Mouse (Mus musculus) limb, embryonic 10.5 days (tissue): ENCODE data around the gene Pde4d. TPM values are rescaled to one million over a fixed set of nuclear protein-coding genes. Genes with fewer than 3 reads are reported as not detected.

Experiments
- DNase-seq: peaks from one replicate; pipeline ENCODE4 v3.0.0-alpha.2; 2017; ENCODE audit warnings: low spot score
- H3K27ac ChIP-seq: fragments of 300-500 bp; sonication (generic); 2 replicates; pipeline ENCODE4 v1.5.1; 2016; ENCODE audit warnings: mild to moderate bottlenecking
- H3K27me3 ChIP-seq: fragments of 300-500 bp; sonication (generic); 2 replicates; pipeline ENCODE4 v1.6.1; 2016; ENCODE audit warnings: low read depth, mild to moderate bottlenecking; ENCODE audit not compliant: poor library complexity, severe bottlenecking
- H3K36me3 ChIP-seq: fragments of 300-500 bp; sonication (generic); 2 replicates; pipeline ENCODE4 v1.6.1; 2016; ENCODE audit warnings: mild to moderate bottlenecking, moderate library complexity
- H3K4me1 ChIP-seq: fragments of 300-500 bp; sonication (generic); 2 replicates; pipeline ENCODE4 v1.6.1; 2016
- H3K4me3 ChIP-seq: fragments of 300-500 bp; sonication (generic); 2 replicates; pipeline ENCODE4 v1.5.1; 2016; ENCODE audit warnings: mild to moderate bottlenecking, moderate library complexity
- H3K9me3 ChIP-seq: fragments of 300-500 bp; sonication (generic); replicated peaks from 2 replicates; pipeline ENCODE4 v1.6.1; 2016; ENCODE audit warnings: mild to moderate bottlenecking
- WGBS: fragments of 180-500 bp; shearing (Covaris S2); methylation state at CpG from one replicate; pipeline ENCODE4 v1.1.7; 2016; 5-methylcytosine and 5-hydroxymethylcytosine counted together
- polyA plus RNA-seq: library from polyadenylated mRNA; unstranded; fragments of >200 nt; fragmentation: Nextera tagmentation; extraction: Ambion mirVana; gene quantifications from 2 replicates; pipeline ENCODE4 v1.2.1, GENCODE M21; 2016

The Pde4d gene
- polyA plus RNA-seq, 1 experiment from 2014 or later = 24.3 TPM

DNA sequence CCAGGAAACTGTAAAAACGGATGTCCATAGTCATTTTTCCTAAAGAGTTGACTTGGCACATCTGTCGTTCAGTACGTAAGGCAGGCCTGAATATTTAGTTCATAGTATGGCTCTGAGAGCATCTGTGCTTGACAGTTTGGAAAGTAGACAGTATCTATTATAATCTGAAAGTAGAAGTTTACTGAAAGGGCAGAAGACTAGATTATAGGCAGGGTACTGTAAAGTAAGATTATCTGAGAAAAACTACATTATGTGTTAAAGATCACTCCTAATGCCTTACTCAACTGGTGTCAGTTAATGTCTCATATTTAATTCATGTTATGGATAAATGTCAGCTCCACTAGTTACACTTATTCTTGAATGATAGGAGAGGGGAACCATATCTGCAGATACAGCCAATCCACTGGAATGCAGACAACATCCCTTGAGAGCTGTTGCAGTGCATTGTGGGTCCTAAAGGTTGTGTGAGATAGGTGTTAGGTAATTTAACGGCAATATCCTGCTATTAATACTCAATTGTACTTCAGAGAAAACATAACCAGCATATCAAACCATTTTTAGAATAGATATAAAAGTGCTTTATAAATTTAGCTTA, 1232.0 kb downstream of the Pde4d start:
- 87% methylated on average over 4 of the region's 4 CpGs for WGBS
- H3K4me3 ChIP-seq = no peak overlapping the region
- H3K9me3 ChIP-seq = no peaks in the 10 kb centered on the region
- DNase-seq = no peak
- no peaks in the 10 kb centered on the region for H3K27me3 ChIP-seq
- H3K4me1 ChIP-seq = peaks cover 26% of the 10 kb centered on the region
- H3K36me3 ChIP-seq = no peaks in the 10 kb centered on the region
- no peak overlapping the region for H3K27ac ChIP-seq

- H3K4me3 ChIP-seq = no peak overlapping the region
- peaks cover 36% of the 10 kb centered on the region for H3K4me1 ChIP-seq
- WGBS = 67% methylated on average over 10 of the region's 10 CpGs
- no peak overlapping the region for H3K27ac ChIP-seq
- no peaks in the 10 kb centered on the region for H3K27me3 ChIP-seq
- DNase-seq = no peak
- H3K36me3 ChIP-seq = no peaks in the 10 kb centered on the region
- H3K9me3 ChIP-seq = no peaks in the 10 kb centered on the region
Observed at GRCm38 (mm10) chr13:109683001-109683400, 1233.3 kb downstream of the Pde4d start.

GRCm38 (mm10) chr13:109684985-109685295, 1235.2 kb downstream of the Pde4d start:
- no peaks in the 10 kb centered on the region for H3K36me3 ChIP-seq
- H3K4me1 ChIP-seq = peaks cover 36% of the 10 kb centered on the region
- WGBS = 12% methylated on average over 3 of the region's 3 CpGs
- H3K27me3 ChIP-seq = no peaks in the 10 kb centered on the region
- peak overlapping the region; percentile 89 for H3K27ac ChIP-seq
- H3K4me3 ChIP-seq = peak overlapping the region; percentile 62
- H3K9me3 ChIP-seq = no peaks in the 10 kb centered on the region
- DNase-seq = no peak

DNA sequence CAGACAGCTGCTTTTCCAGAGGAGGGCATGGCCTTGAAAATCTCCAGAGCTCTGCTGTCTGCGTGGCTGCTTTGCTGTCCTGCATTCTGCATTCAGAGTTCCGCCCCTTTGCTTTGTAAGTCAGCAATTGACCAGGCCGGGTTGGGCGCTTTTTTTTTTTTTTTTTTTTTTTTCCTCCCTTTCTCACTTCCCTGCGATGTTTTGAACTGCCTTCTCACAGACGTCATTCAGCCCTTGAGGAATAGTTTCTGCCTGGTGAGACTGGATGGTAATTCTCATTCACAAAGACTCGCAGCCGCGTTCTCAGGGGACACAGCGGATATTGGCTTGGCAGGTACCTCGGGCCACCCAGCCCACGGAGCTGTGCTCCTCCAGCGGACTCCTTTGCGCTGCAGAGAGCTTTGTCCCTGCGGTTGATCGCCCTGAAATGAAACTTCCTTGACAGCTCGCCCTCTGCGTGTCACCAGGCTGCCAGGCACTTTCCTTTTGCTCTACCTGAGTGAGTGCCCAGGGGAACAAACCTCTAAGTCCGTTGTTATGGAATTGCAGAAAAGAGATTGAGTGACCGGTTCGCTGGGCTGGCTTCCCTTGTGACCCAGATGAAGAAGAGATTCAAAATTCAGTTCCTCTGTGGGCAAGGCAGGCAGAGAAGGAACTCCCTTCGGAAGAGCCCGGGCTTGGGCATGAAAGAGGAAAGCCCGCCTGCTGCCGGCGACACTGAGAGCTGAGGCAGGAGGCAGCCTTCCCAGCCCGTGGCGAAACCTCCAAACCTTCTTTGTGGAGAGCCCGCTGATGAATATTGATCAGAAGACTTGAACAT, 1235.8 kb downstream of the Pde4d start:
- WGBS = under 1% methylated on average over 28 of the region's 29 CpGs
- Histone ChIP-seq H3K27ac (peak overlapping the region; percentile 89), H3K4me1 (peaks cover 36% of the 10 kb centered on the region), H3K4me3 (peak overlapping the region; percentile 62), H3K9me3 (no peaks in the 10 kb centered on the region), H3K36me3 (no peaks in the 10 kb centered on the region), H3K27me3 (no peaks in the 10 kb centered on the region)
- DNase-seq = peak; percentile 73

- H3K4me1 ChIP-seq = peaks cover 36% of the 10 kb centered on the region
- DNase-seq = peak; percentile 49
- 15% methylated on average over 4 of the region's 4 CpGs for WGBS
Observed at GRCm38 (mm10) chr13:109686116-109686876, 1236.5 kb downstream of the Pde4d start.

GRCm38 (mm10) chr13:109686906-109687305, 1237.2 kb downstream of the Pde4d start:
- Histone ChIP-seq H3K36me3 (no peaks in the 10 kb centered on the region), H3K9me3 (no peaks in the 10 kb centered on the region), H3K4me1 (peaks cover 38% of the 10 kb centered on the region), H3K27me3 (no peaks in the 10 kb centered on the region), H3K27ac (no peak overlapping the region), H3K4me3 (peak overlapping the region; percentile 62)
- WGBS = 53% methylated on average over 3 of the region's 3 CpGs
- DNase-seq = no peak

More at GRCm38 (mm10) chr13:109686116-109686876, 1236.5 kb downstream of the Pde4d start:
- Histone ChIP-seq H3K4me3 (peak overlapping the region; percentile 62), H3K36me3 (no peaks in the 10 kb centered on the region), H3K27ac (peak overlapping the region; percentile 89), H3K9me3 (no peaks in the 10 kb centered on the region), H3K27me3 (no peaks in the 10 kb centered on the region)

GRCm38 (mm10) chr13:109688195-109688594, 1238.4 kb downstream of the Pde4d start:
- 90% methylated on average over 2 of the region's 2 CpGs for WGBS
- Histone ChIP-seq H3K4me1 (peaks cover 48% of the 10 kb centered on the region), H3K27ac (no peak overlapping the region), H3K9me3 (no peaks in the 10 kb centered on the region), H3K36me3 (no peaks in the 10 kb centered on the region), H3K4me3 (no peak overlapping the region), H3K27me3 (no peaks in the 10 kb centered on the region)
- DNase-seq = no peak

- no peaks in the 10 kb centered on the region for H3K27me3 ChIP-seq
- no peak for DNase-seq
- H3K9me3 ChIP-seq = no peaks in the 10 kb centered on the region
- H3K27ac ChIP-seq = no peak overlapping the region
- H3K36me3 ChIP-seq = no peaks in the 10 kb centered on the region
- 92% methylated on average over 3 of the region's 3 CpGs for WGBS
- H3K4me1 ChIP-seq = peaks cover 44% of the 10 kb centered on the region
- H3K4me3 ChIP-seq = no peak overlapping the region
Observed at GRCm38 (mm10) chr13:109689176-109689575, 1239.4 kb downstream of the Pde4d start.

GRCm38 (mm10) chr13:109690558-109690957, 1240.8 kb downstream of the Pde4d start:
- 88% methylated on average over 5 of the region's 5 CpGs for WGBS

DNA sequence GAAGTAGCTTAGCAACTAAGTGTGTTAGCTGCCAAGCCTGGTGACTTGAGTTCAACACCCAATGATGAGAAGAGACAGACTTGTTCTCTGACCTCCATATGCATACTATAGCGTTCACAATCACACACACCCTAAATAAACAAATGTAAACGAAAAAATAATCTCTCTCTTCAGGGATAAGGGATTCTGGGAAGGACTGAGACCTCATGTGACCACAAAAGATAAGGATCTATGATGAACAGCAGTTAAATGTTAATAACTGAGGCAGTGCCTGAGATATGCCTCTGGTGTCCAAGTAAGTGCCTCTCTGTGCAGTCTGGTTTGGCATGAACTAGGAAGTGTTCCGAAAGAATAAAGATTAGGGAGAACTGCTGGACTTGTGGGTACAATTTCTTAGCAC, 1243.1 kb downstream of the Pde4d start:
- H3K4me3 ChIP-seq = no peak overlapping the region
- no peaks in the 10 kb centered on the region for H3K36me3 ChIP-seq
- no peaks in the 10 kb centered on the region for H3K9me3 ChIP-seq
- no peaks in the 10 kb centered on the region for H3K27me3 ChIP-seq
- WGBS = 76% methylated on average over 3 of the region's 3 CpGs
- no peak overlapping the region for H3K27ac ChIP-seq
- H3K4me1 ChIP-seq = peaks cover 18% of the 10 kb centered on the region
- DNase-seq = no peak

More at GRCm38 (mm10) chr13:109690558-109690957, 1240.8 kb downstream of the Pde4d start:
- no peak for DNase-seq
- H3K27me3 ChIP-seq = no peaks in the 10 kb centered on the region
- no peaks in the 10 kb centered on the region for H3K9me3 ChIP-seq
- peaks cover 39% of the 10 kb centered on the region for H3K4me1 ChIP-seq
- H3K4me3 ChIP-seq = no peak overlapping the region
- no peak overlapping the region for H3K27ac ChIP-seq
- H3K36me3 ChIP-seq = no peaks in the 10 kb centered on the region

GRCm38 (mm10) chr13:109693769-109694168, 1244.0 kb downstream of the Pde4d start:
- DNase-seq = no peak
- Histone ChIP-seq H3K27me3 (no peaks in the 10 kb centered on the region), H3K9me3 (no peaks in the 10 kb centered on the region), H3K36me3 (0 out of 2 replicates have a peak, but pooled peaks cover 3% of the 10 kb centered on the region), H3K4me1 (peaks cover 17% of the 10 kb centered on the region), H3K4me3 (no peak overlapping the region), H3K27ac (no peak overlapping the region)
- 64% methylated on average over 2 of the region's 2 CpGs for WGBS

- Histone ChIP-seq H3K27ac (no peak overlapping the region), H3K4me1 (peaks cover 17% of the 10 kb centered on the region), H3K4me3 (no peak overlapping the region), H3K9me3 (no peaks in the 10 kb centered on the region), H3K27me3 (no peaks in the 10 kb centered on the region), H3K36me3 (0 out of 2 replicates have a peak, but pooled peaks cover 4% of the 10 kb centered on the region)
- no peak for DNase-seq
- 96% methylated on average over 2 of the region's 2 CpGs for WGBS
Observed at GRCm38 (mm10) chr13:109694293-109694692, 1244.5 kb downstream of the Pde4d start.

DNA sequence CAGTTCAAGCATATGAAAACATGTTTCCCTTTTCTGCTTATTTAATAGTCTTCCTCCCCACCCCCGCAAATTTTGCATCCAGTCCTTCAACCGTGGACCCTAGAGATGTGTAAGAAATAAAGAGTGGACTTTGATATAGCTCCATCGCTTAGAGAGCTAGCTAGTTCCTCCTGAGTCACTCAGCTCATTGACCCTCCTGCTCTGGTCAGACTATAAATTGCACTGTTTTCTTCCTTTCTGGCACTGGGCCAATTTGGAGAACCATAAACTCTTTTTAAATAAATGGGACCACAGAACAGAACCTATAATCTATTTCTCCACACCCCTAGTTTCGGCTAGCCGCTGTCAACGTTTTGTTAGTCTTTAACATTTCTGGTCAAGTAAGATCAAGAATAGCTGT, 1245.3 kb downstream of the Pde4d start:
- 84% methylated on average over 6 of the region's 6 CpGs for WGBS
- H3K36me3 ChIP-seq = 0 out of 2 replicates have a peak, but pooled peaks cover 6% of the 10 kb centered on the region
- DNase-seq = no peak
- H3K9me3 ChIP-seq = no peaks in the 10 kb centered on the region
- H3K27me3 ChIP-seq = no peaks in the 10 kb centered on the region
- no peak overlapping the region for H3K27ac ChIP-seq
- no peak overlapping the region for H3K4me3 ChIP-seq
- peaks cover 17% of the 10 kb centered on the region for H3K4me1 ChIP-seq
